In the genomic region with DNA sequence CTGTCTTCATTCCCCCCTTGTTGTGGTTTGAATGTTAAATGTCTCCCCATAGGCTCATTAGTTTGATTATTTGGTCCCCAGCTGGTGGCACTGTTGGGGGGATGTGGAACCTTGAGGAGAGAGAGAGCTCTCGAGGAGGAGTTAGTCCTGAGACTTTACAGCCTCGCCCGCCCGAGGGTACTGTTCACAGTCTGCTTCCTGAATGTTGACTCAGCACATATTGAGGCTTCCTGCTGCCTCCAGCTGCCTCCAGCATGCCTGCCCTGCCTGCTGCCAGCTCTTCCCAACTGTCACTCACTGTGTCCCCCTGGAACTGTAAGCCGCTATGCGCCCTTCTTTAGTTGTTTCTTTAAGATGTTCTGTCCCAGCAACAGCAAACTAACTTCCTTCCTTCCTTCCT, we compare ENCODE assay signal across 39 mouse cellular contexts. TPM values are rescaled to one million over a fixed set of nuclear protein-coding genes. Genes with fewer than 3 reads are reported as not detected.
"Had no signal": no experiment of that assay in that cellular context is flagged by ENCODE, and none has a peak within 500 bp of the region (broad histone marks: within the 10 kb centered on the region; RNA-seq: fewer than 3 reads in every experiment).

No protein-coding gene starts in this region.

- H3K9me3 ChIP-seq: heart, embryonic 10.5 days; heart, embryonic 12.5 days; heart, embryonic 13.5 days; heart, embryonic 15.5 days; hindbrain, embryonic 10.5 days; hindbrain, embryonic 12.5 days; hindbrain, embryonic 13.5 days; hindbrain, embryonic 15.5 days; intestine, embryonic 15.5 days; kidney, embryonic 15.5 days had no signal

- H3K36me3 ChIP-seq: heart, embryonic 10.5 days; heart, embryonic 12.5 days; heart, embryonic 13.5 days; heart, embryonic 15.5 days; hindbrain, embryonic 10.5 days; hindbrain, embryonic 12.5 days; hindbrain, embryonic 13.5 days; hindbrain, embryonic 15.5 days; intestine, embryonic 15.5 days; kidney, embryonic 15.5 days had no signal

- H3K4me3 ChIP-seq: heart, embryonic 10.5 days; heart, embryonic 12.5 days; heart, embryonic 13.5 days; heart, embryonic 15.5 days; hindbrain, embryonic 10.5 days; hindbrain, embryonic 12.5 days; hindbrain, embryonic 13.5 days; hindbrain, embryonic 15.5 days; intestine, embryonic 15.5 days; kidney, embryonic 15.5 days; layer of hippocampus, adult 2 months; left cerebral cortex, adult 2 months had no signal

- ATAC-seq: hindbrain, embryonic 16.5 days; hindbrain, postnatal 0 days; inflammation-experienced regulatory T-cells, adult 6 months; intestine, embryonic 15.5 days; intestine, embryonic 16.5 days; intestine, postnatal 0 days had no signal

- H3K27ac ChIP-seq: heart, embryonic 10.5 days; heart, embryonic 13.5 days; heart, embryonic 15.5 days; hindbrain, embryonic 10.5 days; hindbrain, embryonic 12.5 days; hindbrain, embryonic 13.5 days; hindbrain, embryonic 14.5 days; hindbrain, embryonic 15.5 days; hindbrain, postnatal 0 days; intestine, embryonic 15.5 days; kidney, embryonic 15.5 days; kidney, postnatal 0 days; layer of hippocampus, adult 2 months; left cerebral cortex, adult 2 months had no signal

- H3K27me3 ChIP-seq: heart, embryonic 13.5 days; heart, embryonic 15.5 days; hindbrain, embryonic 12.5 days; hindbrain, embryonic 13.5 days; hindbrain, embryonic 15.5 days; intestine, embryonic 15.5 days; kidney, embryonic 15.5 days had no signal

- H3K4me1 ChIP-seq: heart, embryonic 13.5 days; heart, embryonic 15.5 days; intestine, embryonic 15.5 days; kidney, embryonic 15.5 days had no signal

- DNase-seq: heart, postnatal 10 days; heart, postnatal 14 days; heart, postnatal 36 days; heart, postnatal 4 days; kidney, adult 11 months; kidney, adult 18-20 months; kidney, adult 2 months; kidney, adult 8-10 months; kidney, adult 9 months; kidney, postnatal 14 days; kidney, postnatal 25 days; kidney, postnatal 36 days; kidney, postnatal 4 days; layer of hippocampus, adult 9-11 months; layer of hippocampus, postnatal 36 days had no signal

- H3K9ac ChIP-seq: heart, embryonic 12.5 days; heart, embryonic 13.5 days; heart, embryonic 15.5 days; hindbrain, embryonic 12.5 days; hindbrain, embryonic 13.5 days; hindbrain, embryonic 14.5 days; hindbrain, embryonic 15.5 days; intestine, embryonic 15.5 days; kidney, embryonic 15.5 days had no signal

RNA-seq across cellular contexts. Expression of a gene that starts 31.2 kb away (rescaled TPM):
- total RNA-seq: heart, postnatal 14 days; heart, postnatal 25 days; heart, postnatal 36 days; hematopoietic stem cell, adult 5-6 weeks had no signal
- polyA plus RNA-seq: heart, embryonic 14.5 days; heart, postnatal 0 days; inflammation-experienced regulatory T-cells, adult 6 months; intestine, embryonic 14.5 days; kidney, adult 2 months had no signal
